Mouse (Mus musculus) bone marrow macrophage, adult 2 months (primary cell): ENCODE results near the gene Ascl3.

ENCODE experiments used
- CTCF ChIP-seq: IDR thresholded peaks from 2 replicates; pipeline ENCODE4 v1.5.1; 2012; ENCODE audit warnings: low read depth, mild to moderate bottlenecking, low read length, moderate library complexity
- POLR2A ChIP-seq: IDR thresholded peaks from 2 replicates; pipeline ENCODE4 v1.6.1; 2012; ENCODE audit warnings: mild to moderate bottlenecking, low read depth, low read length, borderline replicate concordance

- no peak for TF ChIP-seq CTCF
- no peak for TF ChIP-seq POLR2A
These were observed 22.5 kb upstream of the Ascl3 start for GRCm38 (mm10) chr7:109754034-109754433.
